Mouse (Mus musculus) small intestine, adult 2 months (tissue): ENCODE results near the gene Palm.

Experiments used
- CTCF ChIP-seq: fragments of 200-500 bp; IDR thresholded peaks from 2 replicates; pipeline ENCODE4 v1.5.1; 2012; ENCODE audit warnings: low read depth, mild to moderate bottlenecking, control low read depth, inconsistent platforms, low read length, moderate library complexity, mixed read lengths; ENCODE audit not compliant: insufficient replicate concordance, insufficient read length; ENCODE audit errors: extremely low read depth
- POLR2A ChIP-seq: fragments of 200-500 bp; IDR thresholded peaks from 2 replicates; pipeline ENCODE4 v1.6.1; 2012; ENCODE audit warnings: low read depth, mild to moderate bottlenecking, control low read depth, inconsistent platforms, low read length, moderate library complexity

GRCm38 (mm10) chr10:79853860-79854795 lies 60.8 kb downstream of the Palm start, which contains the start of gene Ptbp1:
- TF ChIP-seq CTCF (no peak), POLR2A (peak; percentile 95)
